Mouse (Mus musculus) monocyte, adult 5-6 weeks (primary cell): ENCODE results near the gene Arl2. TPM values are rescaled to one million over a fixed set of nuclear protein-coding genes. Genes with fewer than 3 reads are reported as not detected.

Experiments
- ATAC-seq: fragments of 153-309, 156-312 bp; replicated peaks from 2 replicates; pipeline ENCODE4 v1.8.0; 2017; ENCODE audit warnings: mild to moderate bottlenecking; ENCODE audit not compliant: low TSS enrichment, insufficient number of reproducible peaks, severe bottlenecking, poor library complexity, low FRiP score
- total RNA-seq: library from RNA; stranded (forward); fragments of 200-1000, 200-491, 200-594 nt; gene quantifications from 3 replicates; pipeline ENCODE4 v1.2.3, GENCODE M21; 2017

Gene Arl2
- total RNA-seq, 1 experiment from 2014 or later = 5.8 TPM

GRCm38 (mm10) chr19:6094119-6094518 lies 47.2 kb downstream of the Arl2 start, which contains the start of gene AC131692.1:
Gene AC131692.1, plus strand, starts transcription at chr19:6094419.
- no peak for ATAC-seq

GRCm38 (mm10) chr19:6088841-6089240 lies 52.5 kb downstream of the Arl2 start:
- ATAC-seq = no peak

DNA sequence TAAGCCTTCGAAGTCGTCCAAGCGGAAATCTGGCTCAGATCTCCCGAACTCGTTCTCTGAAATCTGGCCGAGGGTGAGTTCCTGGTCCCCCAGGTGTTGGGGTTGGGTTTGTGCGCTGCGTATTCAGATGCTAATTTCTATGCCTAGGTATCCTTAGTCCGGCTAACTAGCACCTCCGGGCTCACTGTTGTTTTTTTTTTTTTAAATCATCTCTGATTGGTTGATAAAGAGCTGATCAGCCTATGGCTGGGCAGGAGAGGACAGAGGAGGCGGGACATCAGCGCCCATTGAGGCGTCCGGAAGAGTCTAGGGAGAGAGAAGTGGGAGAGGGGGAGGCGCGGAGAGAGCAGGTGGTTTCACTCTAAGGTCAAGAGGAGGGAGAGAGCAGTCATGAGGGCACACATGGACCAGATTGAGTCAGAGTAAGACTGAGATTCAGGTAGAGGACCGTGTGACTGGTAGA lies 55.9 kb downstream of the Arl2 start:
- peak; percentile 72 for ATAC-seq

DNA sequence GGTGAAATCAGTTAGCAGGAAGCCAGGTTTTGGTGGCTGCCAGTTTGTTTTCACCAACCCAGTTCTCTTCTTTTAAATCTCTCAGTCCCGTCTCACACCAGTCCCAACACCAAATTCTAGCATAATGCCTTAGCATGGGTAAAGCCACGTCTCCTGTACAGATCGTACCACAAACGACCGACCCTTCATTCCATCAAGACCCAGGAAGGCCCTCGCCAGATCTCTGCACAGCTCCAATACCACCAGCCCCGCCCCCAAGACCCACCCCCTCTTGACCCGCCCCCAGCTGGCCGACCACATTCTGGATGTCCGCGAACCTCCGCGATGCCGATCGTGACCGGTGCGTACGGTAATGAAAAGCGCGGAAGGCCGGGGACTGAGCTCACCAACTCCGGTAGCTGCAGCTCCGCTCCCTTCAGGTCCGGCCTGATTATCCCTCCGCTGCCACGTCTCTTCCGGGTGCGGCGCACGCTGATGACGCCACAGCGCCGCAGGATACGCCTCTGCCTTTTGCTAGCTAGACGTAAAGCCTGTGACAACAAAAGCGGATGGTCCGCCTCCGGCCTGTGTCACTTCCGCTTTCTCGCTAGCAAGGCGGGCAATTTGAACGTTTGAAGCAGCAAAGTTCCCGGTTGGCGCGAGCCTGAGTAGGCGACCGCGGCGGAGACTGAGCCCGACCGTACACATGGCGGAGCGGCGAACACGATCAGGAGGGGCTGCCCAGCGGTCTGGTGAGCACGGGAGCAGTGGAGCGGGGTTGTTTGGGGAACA lies 56.7 kb downstream of the Arl2 start, which contains the start of the genes Zfpl1 and Cdca5:
Gene Zfpl1 (minus strand): TSS at position 479 of the 771 bp plus-strand sequence.
Gene Cdca5 (plus strand): TSS at position 506 of the 771 bp plus-strand sequence.
- peak; percentile 96 for ATAC-seq

Other genes starting within 250 kb of the Arl2 start
- gene Tigd3, start 247.4 kb downstream of the Arl2 start, total RNA-seq = 0.64 to 0.97 TPM (median 0.95 TPM) in 3 replicates
- gene Dpf2, start 228.5 kb downstream of the Arl2 start, total RNA-seq = 50.3 to 76.6 TPM (median 76.0 TPM) in 3 replicates
- gene Cdc42ep2, start 216.7 kb downstream of the Arl2 start, total RNA-seq = 14.7 to 32.1 TPM (median 27.0 TPM) in 3 replicates
- 16.7 to 31.5 TPM (median 26.8 TPM) in 3 replicates for gene Pola2, start 177.3 kb downstream of the Arl2 start, total RNA-seq
- not detected in 3 replicates for gene Slc22a20, start 155.4 kb downstream of the Arl2 start, total RNA-seq
- 45.8 to 78.2 TPM (median 59.2 TPM) in 3 replicates for gene Capn1, start 125.7 kb downstream of the Arl2 start, total RNA-seq
- gene Syvn1, start 95.0 kb downstream of the Arl2 start, total RNA-seq = 7.7 to 16.8 TPM (median 11.2 TPM) in 3 replicates
- 10.1 to 30.8 TPM (median 29.6 TPM) in 3 replicates for gene Mrpl49, start 83.8 kb downstream of the Arl2 start, total RNA-seq
- 2,354 to 3,035 TPM (median 2,719 TPM) in 3 replicates for gene Fau, start 83.7 kb downstream of the Arl2 start, total RNA-seq
- 4.8 to 9.3 TPM (median 8.4 TPM) in 3 replicates for gene Znhit2, start 80.4 kb downstream of the Arl2 start, total RNA-seq
- 5.5 to 18.5 TPM (median 8.9 TPM) in 3 replicates for gene Tm7sf2, start 73.2 kb downstream of the Arl2 start, total RNA-seq
- gene Vps51, start 64.3 kb downstream of the Arl2 start, total RNA-seq = 61.1 to 80.8 TPM (median 75.6 TPM) in 3 replicates
- gene Tmem262, start 61.5 kb downstream of the Arl2 start, total RNA-seq = not detected in 3 replicates
- gene Gm28374, start 59.3 kb downstream of the Arl2 start, total RNA-seq = 0.43 TPM in 1 of 3 replicates, not detected in the others
- gene Zfpl1, start 56.6 kb downstream of the Arl2 start, total RNA-seq = 29.3 to 49.8 TPM (median 34.6 TPM) in 3 replicates
- gene Cdca5, start 56.6 kb downstream of the Arl2 start, total RNA-seq = 0.49 to 0.76 TPM (median 0.75 TPM) in 3 replicates
- gene AC131692.1, start 47.1 kb downstream of the Arl2 start, total RNA-seq = 1.4 TPM in 1 of 3 replicates, not detected in the others
- 1.3 TPM in 1 of 3 replicates, not detected in the others for gene Naaladl1, start 35.8 kb downstream of the Arl2 start, total RNA-seq
- gene Sac3d1, start 22.9 kb downstream of the Arl2 start, total RNA-seq = 2.1 to 2.6 TPM (median 2.1 TPM) in 3 replicates
- gene Snx15, start 13.2 kb downstream of the Arl2 start, total RNA-seq = 8.8 to 22.5 TPM (median 11.5 TPM) in 3 replicates
- gene Batf2, start 565 bp downstream of the Arl2 start, total RNA-seq = 0.78 to 5.3 TPM (median 1.9 TPM) in 3 replicates
- not detected in 3 replicates for gene Majin, start 42.8 kb upstream of the Arl2 start, total RNA-seq
- not detected in 3 replicates for gene Gpha2, start 84.8 kb upstream of the Arl2 start, total RNA-seq
- 15.6 to 22.7 TPM (median 18.0 TPM) in 3 replicates for gene Ppp2r5b, start 94.3 kb upstream of the Arl2 start, total RNA-seq
- 32.7 to 41.0 TPM (median 33.2 TPM) in 3 replicates for gene Atg2a, start 100.1 kb upstream of the Arl2 start, total RNA-seq
- gene Ehd1, start 135.2 kb upstream of the Arl2 start, total RNA-seq = 40.8 to 62.5 TPM (median 59.6 TPM) in 3 replicates
- gene Cdc42bpg, start 164.9 kb upstream of the Arl2 start, total RNA-seq = 1.9 to 4.3 TPM (median 2.2 TPM) in 3 replicates
- 14.1 to 22.5 TPM (median 17.8 TPM) in 3 replicates for gene Men1, start 193.4 kb upstream of the Arl2 start, total RNA-seq
- gene Map4k2, start 199.6 kb upstream of the Arl2 start, total RNA-seq = 119 to 200 TPM (median 169 TPM) in 3 replicates
- gene Sf1, start 222.1 kb upstream of the Arl2 start, total RNA-seq = 222 to 393 TPM (median 317 TPM) in 3 replicates
- gene Pygm, start 242.9 kb upstream of the Arl2 start, total RNA-seq = 4.5 to 17.7 TPM (median 7.7 TPM) in 3 replicates